Mouse (Mus musculus): Measurements from ENCODE around the gene Fam187b. TPM values are rescaled to one million over a fixed set of nuclear protein-coding genes. Genes with fewer than 3 reads are reported as not detected.

The Fam187b gene
- total RNA-seq, 2 experiments from 2014 or later: not detected

GRCm38 (mm10) chr7:31002650-31003049 is 29.1 kb downstream of the Fam187b start:
- peak; percentile 89 for ATAC-seq (replicated peaks; ENCODE audit: poor library complexity, severe bottlenecking)

GRCm38 (mm10) chr7:31007775-31008174 is 34.2 kb downstream of the Fam187b start:
- ATAC-seq (replicated peaks; ENCODE audit: poor library complexity, severe bottlenecking): peak; percentile 59

- ATAC-seq (replicated peaks; ENCODE audit: poor library complexity, severe bottlenecking): peak; percentile 89
Measured at GRCm38 (mm10) chr7:31008175-31008574, 34.6 kb downstream of the Fam187b start.

GRCm38 (mm10) chr7:31008889-31009288 is 35.3 kb downstream of the Fam187b start:
- ATAC-seq (replicated peaks; ENCODE audit: poor library complexity, severe bottlenecking): no peak

- ATAC-seq (replicated peaks; ENCODE audit: poor library complexity, severe bottlenecking): no peak
Measured at GRCm38 (mm10) chr7:31012971-31013370, 39.4 kb downstream of the Fam187b start.

GRCm38 (mm10) chr7:31017104-31017901 is 43.7 kb downstream of the Fam187b start:
- ATAC-seq (replicated peaks; ENCODE audit: poor library complexity, severe bottlenecking): no peak

GRCm38 (mm10) chr7:31028609-31029008 is 55.0 kb downstream of the Fam187b start:
- ATAC-seq (replicated peaks; ENCODE audit: poor library complexity, severe bottlenecking): no peak

GRCm38 (mm10) chr7:31030717-31031116 is 57.1 kb downstream of the Fam187b start:
- no peak for ATAC-seq (replicated peaks; ENCODE audit: poor library complexity, severe bottlenecking)

GRCm38 (mm10) chr7:31031731-31032130 is 58.1 kb downstream of the Fam187b start:
- peak; percentile 70 for ATAC-seq (replicated peaks; ENCODE audit: poor library complexity, severe bottlenecking)

GRCm38 (mm10) chr7:31033409-31034165 is 60.0 kb downstream of the Fam187b start:
- peak; percentile 68 for ATAC-seq (replicated peaks; ENCODE audit: poor library complexity, severe bottlenecking)

GRCm38 (mm10) chr7:31034789-31035188 is 61.2 kb downstream of the Fam187b start:
- ATAC-seq (replicated peaks; ENCODE audit: poor library complexity, severe bottlenecking): no peak

GRCm38 (mm10) chr7:31035291-31035690 is 61.7 kb downstream of the Fam187b start:
- no peak for ATAC-seq (replicated peaks; ENCODE audit: poor library complexity, severe bottlenecking)

- ATAC-seq (replicated peaks; ENCODE audit: poor library complexity, severe bottlenecking): peak; percentile 55
Measured at GRCm38 (mm10) chr7:31036917-31037316, 63.3 kb downstream of the Fam187b start.

- no peak for ATAC-seq (replicated peaks; ENCODE audit: poor library complexity, severe bottlenecking)
Measured at GRCm38 (mm10) chr7:31037675-31038074, 64.1 kb downstream of the Fam187b start.

GRCm38 (mm10) chr7:31039011-31039410 is 65.4 kb downstream of the Fam187b start:
- ATAC-seq (replicated peaks; ENCODE audit: poor library complexity, severe bottlenecking): no peak

Other genes starting within 250 kb of the Fam187b start
- 160 and 219 TPM in 2 replicates for gene Tmem147, start 244.2 kb upstream of the Fam187b start, total RNA-seq (2014; fragmentation: Nextera tagmentation)
- gene Tmem147, start 244.2 kb upstream of the Fam187b start, total RNA-seq (2017): 71.5 and 106 TPM in 2 replicates
- gene Gapdhs, start 230.1 kb upstream of the Fam187b start, total RNA-seq (2014; fragmentation: Nextera tagmentation): not detected in 2 replicates
- gene Gapdhs, start 230.1 kb upstream of the Fam187b start, total RNA-seq (2017): not detected in 2 replicates
- gene Sbsn, start 222.3 kb upstream of the Fam187b start, total RNA-seq (2014; fragmentation: Nextera tagmentation): 2.4 and 3.7 TPM in 2 replicates
- 1.2 TPM in 1 of 2 replicates, not detected in the other for gene Sbsn, start 222.3 kb upstream of the Fam187b start, total RNA-seq (2017)
- gene Dmkn, start 210.0 kb upstream of the Fam187b start, total RNA-seq (2014; fragmentation: Nextera tagmentation): 68.4 and 69.3 TPM in 2 replicates
- gene Dmkn, start 210.0 kb upstream of the Fam187b start, total RNA-seq (2017): 81.3 and 133 TPM in 2 replicates
- not detected in 2 replicates for gene Krtdap, start 185.9 kb upstream of the Fam187b start, total RNA-seq (2014; fragmentation: Nextera tagmentation)
- not detected in 2 replicates for gene Krtdap, start 185.9 kb upstream of the Fam187b start, total RNA-seq (2017)
- 6.5 and 17.9 TPM in 2 replicates for gene Ffar2, start 150.0 kb upstream of the Fam187b start, total RNA-seq (2014; fragmentation: Nextera tagmentation)
- gene Ffar2, start 150.0 kb upstream of the Fam187b start, total RNA-seq (2017): 23.4 and 26.4 TPM in 2 replicates
- gene Ffar3, start 117.6 kb upstream of the Fam187b start, total RNA-seq (2014; fragmentation: Nextera tagmentation): not detected in 2 replicates
- gene Ffar3, start 117.6 kb upstream of the Fam187b start, total RNA-seq (2017): not detected in 2 replicates
- gene Ffar1, start 112.2 kb upstream of the Fam187b start, total RNA-seq (2014; fragmentation: Nextera tagmentation): not detected in 2 replicates
- not detected in 2 replicates for gene Ffar1, start 112.2 kb upstream of the Fam187b start, total RNA-seq (2017)
- not detected in 2 replicates for gene Cd22, start 93.4 kb upstream of the Fam187b start, total RNA-seq (2014; fragmentation: Nextera tagmentation)
- not detected in 2 replicates for gene Cd22, start 93.4 kb upstream of the Fam187b start, total RNA-seq (2017)
- gene Mag, start 58.9 kb upstream of the Fam187b start, total RNA-seq (2014; fragmentation: Nextera tagmentation): 0.81 TPM in 1 of 2 replicates, not detected in the other
- 0.46 TPM in 1 of 2 replicates, not detected in the other for gene Mag, start 58.9 kb upstream of the Fam187b start, total RNA-seq (2017)
- not detected in 2 replicates for gene Hamp2, start 49.1 kb upstream of the Fam187b start, total RNA-seq (2014; fragmentation: Nextera tagmentation)
- gene Hamp2, start 49.1 kb upstream of the Fam187b start, total RNA-seq (2017): not detected in 2 replicates
- gene Hamp, start 29.8 kb upstream of the Fam187b start, total RNA-seq (2014; fragmentation: Nextera tagmentation): not detected in 2 replicates
- gene Hamp, start 29.8 kb upstream of the Fam187b start, total RNA-seq (2017): not detected in 2 replicates
- gene Usf2, start 17.0 kb upstream of the Fam187b start, total RNA-seq (2014; fragmentation: Nextera tagmentation): 87.7 and 105 TPM in 2 replicates
- 103 and 128 TPM in 2 replicates for gene Usf2, start 17.0 kb upstream of the Fam187b start, total RNA-seq (2017)
- not detected in 2 replicates for gene Lsr, start 326 bp upstream of the Fam187b start, total RNA-seq (2014; fragmentation: Nextera tagmentation)
- gene Lsr, start 326 bp upstream of the Fam187b start, total RNA-seq (2017): 0.10 and 0.22 TPM in 2 replicates
- 332 and 404 TPM in 2 replicates for gene Fxyd5, start 68.7 kb downstream of the Fam187b start, total RNA-seq (2014; fragmentation: Nextera tagmentation)
- 209 and 277 TPM in 2 replicates for gene Fxyd5, start 68.7 kb downstream of the Fam187b start, total RNA-seq (2017)
- gene Fxyd7, start 77.7 kb downstream of the Fam187b start, total RNA-seq (2014; fragmentation: Nextera tagmentation): not detected in 2 replicates
- not detected in 2 replicates for gene Fxyd7, start 77.7 kb downstream of the Fam187b start, total RNA-seq (2017)
- gene Fxyd1, start 83.4 kb downstream of the Fam187b start, total RNA-seq (2014; fragmentation: Nextera tagmentation): not detected in 2 replicates
- not detected in 2 replicates for gene Fxyd1, start 83.4 kb downstream of the Fam187b start, total RNA-seq (2017)
- gene Lgi4, start 85.6 kb downstream of the Fam187b start, total RNA-seq (2014; fragmentation: Nextera tagmentation): not detected in 2 replicates
- not detected in 2 replicates for gene Lgi4, start 85.6 kb downstream of the Fam187b start, total RNA-seq (2017)
- gene Fxyd3, start 102.9 kb downstream of the Fam187b start, total RNA-seq (2014; fragmentation: Nextera tagmentation): not detected in 2 replicates
- not detected in 2 replicates for gene Fxyd3, start 102.9 kb downstream of the Fam187b start, total RNA-seq (2017)
- gene Hpn, start 141.5 kb downstream of the Fam187b start, total RNA-seq (2014; fragmentation: Nextera tagmentation): 11.1 TPM in 1 of 2 replicates, not detected in the other
- gene Hpn, start 141.5 kb downstream of the Fam187b start, total RNA-seq (2017): not detected in 2 replicates
- gene Scn1b, start 153.2 kb downstream of the Fam187b start, total RNA-seq (2014; fragmentation: Nextera tagmentation): not detected in 2 replicates
- gene Scn1b, start 153.2 kb downstream of the Fam187b start, total RNA-seq (2017): not detected in 2 replicates
- 59.3 and 77.5 TPM in 2 replicates for gene Gramd1a, start 182.1 kb downstream of the Fam187b start, total RNA-seq (2014; fragmentation: Nextera tagmentation)
- 21.2 and 36.5 TPM in 2 replicates for gene Gramd1a, start 182.1 kb downstream of the Fam187b start, total RNA-seq (2017)